2 mouse cellular contexts compared by ENCODE assay signal in the genomic region with DNA sequence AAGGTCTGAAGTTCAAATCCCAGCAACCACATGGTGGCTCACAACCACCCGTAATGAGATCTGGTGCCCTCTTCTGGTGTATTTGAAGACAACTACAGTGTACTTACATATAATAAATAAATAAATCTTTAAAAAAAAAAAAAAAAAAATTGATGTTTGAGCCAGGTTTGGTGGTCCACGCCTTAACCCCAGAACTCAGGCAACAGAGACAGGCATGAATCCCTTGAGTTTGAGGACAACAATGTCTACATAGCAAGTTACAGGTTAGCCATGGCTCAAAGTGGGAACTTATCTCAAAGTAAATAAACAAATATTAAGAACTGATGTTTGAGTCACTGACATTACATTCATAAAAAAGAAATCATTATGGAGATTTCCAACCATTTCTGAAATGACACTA.
TF ChIP-seq lines count a peak whose summit lies in the region.

No protein-coding gene starts in this region.

TF ChIP-seq in CH12.LX, 34 proteins besides CTCF, POLR2A, EP300 and RAD21:
- peak; percentile 56; the same call in 1 of the 2 replicates for TF ChIP-seq ZNF384 (IDR thresholded peaks at IDR 0.05; ENCODE audit: low read depth, low read length)

TF ChIP-seq in MEL, 35 proteins besides CTCF, POLR2A, EP300 and RAD21:
- TF ChIP-seq ZNF384 (IDR thresholded peaks at IDR 0.05; ENCODE audit: low read depth, low read length) (peak; percentile 68), SMC3 (IDR thresholded peaks at IDR 0.05; ENCODE audit: low read depth, low read length) (peak; percentile 30; the same call in 1 of the 2 replicates)
